Mouse (Mus musculus) liver, embryonic 18 days (tissue): Measurements from ENCODE around the gene Alkbh7. TPM values are rescaled to one million over a fixed set of nuclear protein-coding genes. Genes with fewer than 3 reads are reported as not detected.

Experiments used
- polyA plus RNA-seq: library from polyadenylated mRNA; depleted of rRNA; stranded (reverse); fragments of >200 nt; gene quantifications from 2 replicates; pipeline ENCODE4 v1.2.3, GENCODE M21; 2012; rRNA removed

Alkbh7 gene
- polyA plus RNA-seq = 12.0 and 13.6 TPM in 2 replicates

GRCm38 (mm10) chr17:56997029-56997667, at the start of gene Alkbh7:
Gene Alkbh7 (plus strand): TSS chr17:56997339.

GRCm38 (mm10) chr17:56982013-56982412, 15.1 kb upstream of the Alkbh7 start, which contains the start of gene Acer1:
Gene Acer1 (minus strand): TSS chr17:56982126.

GRCm38 (mm10) chr17:56990115-56990746, 6.9 kb upstream of the Alkbh7 start, which contains the start of gene Clpp:
Gene Clpp (plus strand): TSS chr17:56990305.

GRCm38 (mm10) chr17:56999968-57000609, 3.0 kb downstream of the Alkbh7 start, which contains the start of gene Pspn:
Gene Pspn (minus strand): TSS chr17:57000018.

GRCm38 (mm10) chr17:57011236-57012141, 14.3 kb downstream of the Alkbh7 start, which contains the start of the genes Gtf2f1 and Gm17949:
Gene Gtf2f1 (minus strand): TSS chr17:57011288.
Gene Gm17949 (plus strand): TSS chr17:57011469.

GRCm38 (mm10) chr17:57030931-57031660, 34.0 kb downstream of the Alkbh7 start, which contains the start of gene Khsrp:
Gene Khsrp (minus strand): TSS chr17:57031522.

GRCm38 (mm10) chr17:57041554-57041953, 44.4 kb downstream of the Alkbh7 start, which contains the start of gene Slc25a41:
Gene Slc25a41 (minus strand): TSS chr17:57041654.

Other genes with a start within 250 kb of the Alkbh7 start
- gene Nrtn, start 239.8 kb upstream of the Alkbh7 start, polyA plus RNA-seq = 1.1 and 1.3 TPM in 2 replicates
- 13.6 and 16.6 TPM in 2 replicates for gene Dus3l, start 232.6 kb upstream of the Alkbh7 start, polyA plus RNA-seq
- gene Prr22, start 227.1 kb upstream of the Alkbh7 start, polyA plus RNA-seq = 0.54 and 0.63 TPM in 2 replicates
- gene Rfx2, start 166.3 kb upstream of the Alkbh7 start, polyA plus RNA-seq = 4.3 and 5.1 TPM in 2 replicates
- not detected in 2 replicates for gene Acsbg2, start 122.9 kb upstream of the Alkbh7 start, polyA plus RNA-seq
- 0.02 and 0.04 TPM in 2 replicates for gene 1700061G19Rik, start 121.9 kb upstream of the Alkbh7 start, polyA plus RNA-seq
- gene Mllt1, start 61.9 kb upstream of the Alkbh7 start, polyA plus RNA-seq = 8.8 and 11.0 TPM in 2 replicates
- gene Acer1, start 15.2 kb upstream of the Alkbh7 start, polyA plus RNA-seq = not detected in 2 replicates
- 62.4 and 68.4 TPM in 2 replicates for gene Clpp, start 7.0 kb upstream of the Alkbh7 start, polyA plus RNA-seq
- not detected in 2 replicates for gene Pspn, start 2.7 kb downstream of the Alkbh7 start, polyA plus RNA-seq
- 33.5 and 35.4 TPM in 2 replicates for gene Gtf2f1, start 13.9 kb downstream of the Alkbh7 start, polyA plus RNA-seq
- gene Gm17949, start 14.1 kb downstream of the Alkbh7 start, polyA plus RNA-seq = not detected in 2 replicates
- 20.2 and 25.5 TPM in 2 replicates for gene Khsrp, start 34.2 kb downstream of the Alkbh7 start, polyA plus RNA-seq
- not detected in 2 replicates for gene Slc25a41, start 44.3 kb downstream of the Alkbh7 start, polyA plus RNA-seq
- 25.8 and 30.4 TPM in 2 replicates for gene Crb3, start 61.8 kb downstream of the Alkbh7 start, polyA plus RNA-seq
- gene Slc25a23, start 62.5 kb downstream of the Alkbh7 start, polyA plus RNA-seq = 22.2 and 24.0 TPM in 2 replicates
- 4.7 and 6.4 TPM in 2 replicates for gene Dennd1c, start 81.2 kb downstream of the Alkbh7 start, polyA plus RNA-seq
- gene Tubb4a, start 90.4 kb downstream of the Alkbh7 start, polyA plus RNA-seq = 0.28 and 0.30 TPM in 2 replicates
- 0.66 and 0.81 TPM in 2 replicates for gene Tnfsf9, start 108.0 kb downstream of the Alkbh7 start, polyA plus RNA-seq
- gene Cd70, start 152.4 kb downstream of the Alkbh7 start, polyA plus RNA-seq = not detected in 2 replicates
- gene Tnfsf14, start 196.8 kb downstream of the Alkbh7 start, polyA plus RNA-seq = 2.1 and 2.3 TPM in 2 replicates
- 1,862 and 2,152 TPM in 2 replicates for gene C3, start 230.8 kb downstream of the Alkbh7 start, polyA plus RNA-seq